Mouse (Mus musculus): ENCODE measurements around the gene Gtf2i. TPM values are rescaled to one million over a fixed set of nuclear protein-coding genes. Genes with fewer than 3 reads are reported as not detected.
A peak's percentile ranks its signal among the peaks of the same experiment; 100 is the strongest.

Gtf2i gene
- total RNA-seq, 1 experiment from 2014 or later, result 85.3 TPM

DNA sequence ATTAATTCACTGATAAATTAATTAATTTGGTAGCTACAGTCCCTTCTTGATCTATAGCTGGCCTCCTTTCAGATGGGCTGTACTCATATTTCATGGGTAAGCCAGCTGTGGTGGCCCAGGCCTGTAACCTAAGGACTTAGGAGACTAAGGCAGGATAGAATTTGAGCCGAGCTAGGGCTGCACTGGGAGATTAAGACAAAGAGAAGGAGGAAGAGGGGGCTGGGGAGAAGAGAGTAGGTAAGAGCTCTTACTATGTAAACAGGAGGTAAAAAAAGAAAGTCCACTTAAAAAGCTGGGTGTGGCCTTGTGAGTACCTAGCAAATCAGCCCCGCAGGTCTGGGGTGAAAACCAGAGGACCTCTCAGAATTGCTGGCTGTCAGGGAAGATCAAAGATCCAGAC lies 9.3 kb upstream of the Gtf2i start:
- no peak for ATAC-seq (replicated peaks; ENCODE audit: low read depth, poor library complexity, severe bottlenecking)

DNA sequence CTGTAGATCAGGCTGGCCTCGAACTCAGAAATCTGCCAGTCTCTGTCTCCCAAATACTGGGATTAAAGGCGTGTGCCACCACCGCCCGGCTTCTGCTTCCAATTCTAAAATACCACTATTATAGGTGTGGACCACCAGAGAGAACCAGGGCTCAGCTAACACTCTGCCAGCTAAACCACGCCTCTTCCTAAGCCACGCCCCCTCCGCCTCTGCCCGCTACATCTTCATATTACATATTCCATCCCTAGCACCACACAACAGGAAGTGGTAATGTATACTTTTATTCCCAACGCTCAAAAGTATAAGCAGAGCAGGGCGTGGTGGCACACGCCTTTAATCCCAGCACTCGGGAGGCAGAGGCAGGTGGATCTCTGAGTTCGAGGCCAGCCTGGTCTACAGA lies 8.8 kb upstream of the Gtf2i start:
- ATAC-seq (replicated peaks; ENCODE audit: low read depth, poor library complexity, severe bottlenecking), result peak; percentile 83

DNA sequence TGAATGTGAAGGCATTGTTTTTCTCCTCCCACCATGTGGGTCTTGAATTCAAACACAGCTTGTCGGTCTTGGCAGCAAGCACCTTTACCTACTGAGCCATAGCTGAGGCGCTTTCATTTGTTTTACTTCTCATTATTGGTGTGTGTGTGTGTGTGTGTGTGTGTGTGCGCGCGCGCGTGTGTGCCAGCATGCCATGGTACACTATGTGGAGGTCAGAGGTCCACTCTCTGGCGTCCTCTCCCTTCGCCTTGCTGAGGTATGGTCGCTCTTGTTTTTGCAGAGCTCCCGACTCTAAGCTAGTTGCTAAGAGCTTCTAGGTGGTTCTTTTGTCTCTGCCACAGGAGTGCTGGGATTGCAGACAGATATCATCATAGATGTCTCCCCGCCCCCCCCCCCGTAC lies 7.8 kb upstream of the Gtf2i start:
- no peak for ATAC-seq (replicated peaks; ENCODE audit: low read depth, poor library complexity, severe bottlenecking)

DNA sequence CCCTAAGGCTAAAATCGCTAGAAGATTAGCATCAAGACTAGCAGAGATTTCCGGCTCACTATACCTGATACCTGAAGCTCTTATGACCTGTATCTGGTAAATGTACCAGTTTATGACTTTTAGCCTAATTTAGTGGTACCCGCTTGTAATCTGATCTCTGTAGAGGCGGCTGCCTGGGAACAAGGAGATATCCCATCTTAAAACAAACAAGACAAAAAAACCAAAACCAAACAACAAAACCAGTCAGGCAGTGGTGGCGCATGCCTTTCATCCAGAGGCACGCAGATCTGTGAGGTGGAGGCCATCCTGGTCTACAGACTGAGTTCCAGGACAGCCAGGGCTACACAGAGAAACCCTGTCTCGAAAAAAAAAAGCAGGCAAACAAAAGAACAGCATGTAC lies 7.1 kb upstream of the Gtf2i start:
- ATAC-seq (replicated peaks; ENCODE audit: low read depth, poor library complexity, severe bottlenecking), result no peak

DNA sequence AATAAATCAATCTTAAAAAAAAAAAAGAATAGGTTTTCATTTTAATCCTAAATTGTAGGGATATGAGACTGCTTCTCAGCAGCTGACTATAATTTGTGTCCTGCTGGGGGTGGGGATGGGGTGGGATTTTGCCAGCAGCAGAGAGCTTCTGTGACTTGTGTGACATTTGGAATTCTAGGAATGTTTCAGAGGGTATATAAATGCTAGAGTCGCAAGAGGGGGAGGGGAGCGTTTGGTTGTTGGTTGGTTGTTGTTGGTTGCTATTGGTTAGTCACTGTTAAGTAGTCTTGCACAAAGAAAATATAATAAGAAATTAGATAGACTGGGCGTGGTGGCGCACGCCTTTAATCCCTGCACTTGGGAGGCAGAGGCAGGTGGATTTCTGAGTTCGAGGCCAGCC lies 4.3 kb upstream of the Gtf2i start:
- no peak for ATAC-seq (replicated peaks; ENCODE audit: low read depth, poor library complexity, severe bottlenecking)

DNA sequence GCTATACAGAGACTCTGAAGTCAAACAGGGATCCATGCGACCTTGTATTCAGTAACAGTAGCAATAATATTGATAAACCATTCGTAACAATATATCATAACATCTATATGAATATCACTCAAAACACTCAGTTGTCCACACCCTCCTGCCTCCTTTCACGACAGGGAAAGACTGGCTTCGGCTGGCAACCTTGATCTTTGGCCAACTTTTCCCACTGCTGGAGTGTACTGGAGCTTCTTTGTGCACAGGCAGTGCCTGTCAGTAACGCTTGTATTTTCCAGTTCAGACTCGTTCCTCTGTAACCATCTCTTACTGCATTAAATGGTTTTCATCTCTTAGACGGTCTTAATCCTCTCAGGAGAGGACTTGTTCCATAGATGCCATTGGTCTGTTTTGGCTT lies 2.2 kb upstream of the Gtf2i start:
- ATAC-seq (replicated peaks; ENCODE audit: low read depth, poor library complexity, severe bottlenecking), result no peak

DNA sequence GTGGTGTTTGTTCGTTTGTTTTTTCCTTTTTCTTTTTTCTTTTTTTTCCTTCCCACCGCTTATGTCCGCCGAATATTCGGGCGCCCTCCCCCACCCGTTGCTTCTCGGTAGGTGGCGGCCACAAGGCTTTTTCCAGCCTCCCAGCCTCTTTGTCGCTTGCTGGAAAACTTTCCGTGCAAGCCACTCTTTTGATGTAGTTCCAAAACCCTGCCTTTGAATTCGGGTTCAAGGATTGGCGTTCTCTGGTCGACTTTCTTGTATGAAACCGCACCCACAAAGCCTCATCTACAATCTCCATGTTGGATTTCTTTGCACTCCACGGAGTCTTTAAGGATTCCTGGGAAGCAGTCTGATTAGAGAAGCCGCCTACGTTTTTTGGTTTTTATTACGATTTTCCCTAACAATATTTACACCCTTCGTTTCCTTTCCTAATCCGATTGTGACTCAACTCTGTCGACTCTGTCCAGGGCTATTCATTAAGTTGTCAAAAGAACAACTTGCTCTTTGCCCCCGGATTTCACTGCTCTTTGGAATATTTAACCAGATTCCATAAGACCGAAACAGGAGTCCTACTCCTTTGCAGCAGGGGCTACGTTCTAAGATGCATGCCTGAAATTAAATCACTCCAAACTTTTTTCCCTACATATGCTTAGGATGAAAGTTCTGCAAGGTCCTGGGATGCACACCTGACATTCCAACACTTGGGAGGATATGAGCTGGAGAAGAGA lies 1.2 kb upstream of the Gtf2i start:
- ATAC-seq (replicated peaks; ENCODE audit: low read depth, poor library complexity, severe bottlenecking), result no peak

DNA sequence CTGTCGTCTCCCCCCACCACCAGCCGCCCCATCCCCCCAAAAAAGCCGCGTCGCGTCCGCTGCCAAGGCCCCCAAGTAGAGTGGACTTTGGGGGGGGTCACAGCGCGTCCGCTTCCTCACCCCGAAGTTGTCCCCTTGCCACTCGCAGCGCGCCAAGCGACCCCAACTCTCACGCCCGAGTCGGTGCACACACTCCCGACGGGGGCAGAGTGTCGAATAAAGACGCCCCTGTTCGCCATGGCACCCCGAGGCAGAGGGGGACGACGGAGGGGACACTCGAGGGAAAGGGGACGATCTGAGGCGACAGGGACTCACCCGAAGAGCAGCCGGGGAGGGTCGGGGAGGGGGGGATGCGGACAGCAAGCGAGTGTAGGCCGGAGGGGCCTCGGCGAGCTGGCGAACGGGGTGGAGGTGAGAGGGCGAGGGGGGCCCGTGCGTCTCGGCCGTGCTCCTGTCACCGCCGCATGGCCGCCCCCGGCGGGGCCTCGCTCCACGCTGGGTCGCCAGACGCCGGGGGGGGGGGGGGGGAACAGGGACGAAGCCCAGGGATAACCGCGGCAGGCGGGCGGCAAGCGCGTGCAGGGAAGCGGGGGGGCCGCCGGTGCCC lies 389 bp downstream of the Gtf2i start:
- ATAC-seq (replicated peaks; ENCODE audit: low read depth, poor library complexity, severe bottlenecking), result no peak; the same call in 1 of the 2 replicates

DNA sequence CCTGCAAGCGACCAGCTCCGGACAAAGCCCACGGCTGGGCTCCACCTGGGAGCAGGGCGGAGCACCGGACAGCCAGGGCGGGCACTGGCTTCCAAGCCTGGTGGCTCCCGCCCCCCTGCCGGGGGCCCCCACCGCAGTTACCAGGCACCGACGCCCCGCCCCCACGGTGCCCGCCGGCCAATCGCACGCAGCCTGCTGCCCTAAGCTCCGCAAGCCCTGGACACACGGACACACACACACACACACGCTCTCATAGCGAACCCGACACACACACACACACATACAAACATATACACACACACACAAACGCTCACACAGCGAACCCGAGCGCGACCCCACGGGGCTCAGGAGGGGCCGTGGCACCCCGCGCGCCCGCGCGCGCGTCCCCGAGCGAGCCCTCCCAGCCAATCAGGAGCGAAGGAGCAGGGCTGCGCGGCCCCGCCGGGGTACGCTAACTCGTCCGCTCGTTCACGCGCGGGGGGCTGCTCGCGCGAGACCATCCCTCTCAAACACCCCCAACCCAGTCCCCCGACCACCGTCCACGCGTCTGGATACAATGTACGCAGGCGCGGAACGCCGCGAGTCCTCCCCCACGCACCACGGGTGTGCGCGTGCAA lies 1.0 kb downstream of the Gtf2i start:
- peak; percentile 57 for ATAC-seq (replicated peaks; ENCODE audit: low read depth, poor library complexity, severe bottlenecking)

DNA sequence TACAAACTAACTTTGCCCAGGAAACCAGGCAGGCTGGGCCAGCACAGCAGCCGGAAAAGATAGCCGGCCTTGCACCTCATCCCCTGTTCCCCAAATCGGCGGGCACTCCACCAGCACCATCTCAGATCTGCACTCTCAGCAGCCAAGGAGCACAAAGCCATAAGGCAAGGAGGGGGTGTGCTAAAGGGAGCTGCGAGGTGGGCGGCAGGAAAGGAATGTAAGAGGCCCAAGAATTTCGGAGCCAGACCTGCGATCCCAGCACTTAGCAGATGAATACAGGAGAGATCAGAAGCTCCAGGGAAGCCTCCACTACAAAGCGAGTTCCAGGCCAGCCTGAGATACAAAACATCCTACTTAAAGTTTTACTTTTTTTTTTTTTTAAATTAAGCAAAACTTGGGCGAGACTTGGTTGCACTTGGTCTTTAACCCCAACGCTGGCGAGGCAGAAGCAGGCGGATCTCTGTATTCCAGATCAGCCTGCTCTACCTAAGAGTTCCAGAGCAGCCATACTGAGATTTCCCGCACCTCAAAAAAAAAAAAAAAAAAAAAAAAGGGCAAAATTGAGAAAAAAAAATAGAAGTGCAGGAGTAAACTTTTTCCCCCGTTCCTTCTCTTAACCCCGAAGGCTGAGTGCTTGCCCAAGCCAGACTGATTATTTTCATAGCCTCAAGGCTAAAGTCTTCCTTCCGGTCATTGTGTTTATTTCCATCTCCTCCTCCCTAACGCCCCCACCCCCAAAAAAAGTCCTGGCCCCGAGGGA lies 1.7 kb downstream of the Gtf2i start:
- ATAC-seq (replicated peaks; ENCODE audit: low read depth, poor library complexity, severe bottlenecking), result peak; percentile 29

DNA sequence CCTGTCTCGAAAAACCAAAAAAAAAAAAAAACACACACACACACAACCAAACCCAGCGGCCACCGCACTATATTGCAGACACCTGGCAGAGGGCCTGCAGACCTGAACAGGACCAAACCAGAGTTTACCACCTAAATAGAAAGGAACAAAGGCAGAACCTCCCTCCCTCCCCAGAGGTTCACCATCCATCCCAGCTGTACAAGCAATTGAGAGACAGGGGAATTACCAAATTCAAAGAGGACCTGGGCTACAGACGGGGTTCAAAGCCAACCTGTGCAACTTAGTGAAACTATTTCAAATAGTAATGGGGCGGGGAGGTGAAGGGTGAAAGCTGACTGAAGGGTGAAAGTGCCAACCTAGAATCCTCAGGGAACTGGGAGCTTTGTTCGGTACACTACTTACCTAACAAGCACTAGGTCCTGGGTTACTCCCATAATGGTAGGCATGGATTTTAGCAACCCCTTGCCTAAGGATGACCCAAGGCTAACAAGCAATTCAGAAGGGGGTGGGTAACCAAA lies 2.6 kb downstream of the Gtf2i start:
- no peak for ATAC-seq (replicated peaks; ENCODE audit: low read depth, poor library complexity, severe bottlenecking)

DNA sequence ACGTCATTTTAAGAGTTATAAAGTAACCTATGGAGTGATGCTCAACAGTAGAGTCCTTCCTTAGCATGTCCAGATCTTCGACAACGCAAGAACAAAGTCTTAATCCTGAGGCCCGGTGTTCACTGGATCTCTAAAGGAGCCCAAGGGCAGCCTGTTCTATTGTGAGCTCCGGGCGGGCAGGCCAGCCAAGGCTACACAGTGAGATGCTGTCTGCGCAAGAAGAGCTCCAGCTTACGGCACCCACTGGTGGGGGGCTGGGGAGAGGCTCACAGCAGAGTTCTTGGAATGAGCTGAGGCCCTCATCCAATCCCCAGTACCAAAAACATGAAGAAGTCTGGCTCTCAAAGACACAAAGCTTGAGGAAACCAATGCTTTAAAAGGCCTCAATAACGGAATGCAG lies 4.4 kb downstream of the Gtf2i start:
- ATAC-seq (replicated peaks; ENCODE audit: low read depth, poor library complexity, severe bottlenecking), result no peak

DNA sequence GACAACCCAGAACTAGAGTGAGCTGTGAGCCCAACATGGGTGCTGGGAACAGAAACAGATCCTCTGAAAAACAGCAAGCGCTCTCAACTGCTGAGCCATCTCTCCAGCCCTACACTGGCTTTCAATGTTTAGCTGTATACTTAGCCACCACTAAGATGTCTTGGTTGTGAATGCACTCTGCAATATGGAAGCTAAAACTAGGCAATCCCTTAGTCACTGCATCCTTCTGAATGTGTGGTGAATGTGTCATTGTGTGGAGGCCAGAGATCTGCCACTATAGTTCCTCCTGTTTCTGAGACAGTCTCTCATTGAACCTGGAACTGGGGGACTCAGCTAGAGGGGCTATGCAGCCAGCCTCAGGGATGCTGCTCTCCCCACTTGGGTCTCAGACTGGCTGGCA lies 5.2 kb downstream of the Gtf2i start:
- no peak for ATAC-seq (replicated peaks; ENCODE audit: low read depth, poor library complexity, severe bottlenecking)

DNA sequence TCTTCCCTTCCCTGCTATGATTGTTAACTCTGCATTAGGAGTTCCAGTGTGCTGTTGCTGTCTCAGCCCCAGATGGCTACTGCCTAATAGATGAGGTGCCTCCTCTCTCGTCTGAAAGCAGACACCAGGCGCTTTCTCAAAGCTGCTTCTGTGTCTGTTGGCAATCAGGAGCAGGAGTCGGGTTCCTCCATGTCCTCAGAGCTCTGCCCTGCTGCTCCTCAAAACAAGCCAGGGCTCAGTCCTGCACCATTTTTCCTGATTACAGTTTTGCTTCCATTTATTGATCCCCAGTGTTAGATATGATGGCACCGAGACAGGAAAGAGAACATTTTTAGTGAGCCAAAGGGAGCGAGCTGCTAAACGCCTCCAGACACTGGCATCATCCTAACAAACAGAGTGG lies 9.9 kb downstream of the Gtf2i start:
- no peak for ATAC-seq (replicated peaks; ENCODE audit: low read depth, poor library complexity, severe bottlenecking)

DNA sequence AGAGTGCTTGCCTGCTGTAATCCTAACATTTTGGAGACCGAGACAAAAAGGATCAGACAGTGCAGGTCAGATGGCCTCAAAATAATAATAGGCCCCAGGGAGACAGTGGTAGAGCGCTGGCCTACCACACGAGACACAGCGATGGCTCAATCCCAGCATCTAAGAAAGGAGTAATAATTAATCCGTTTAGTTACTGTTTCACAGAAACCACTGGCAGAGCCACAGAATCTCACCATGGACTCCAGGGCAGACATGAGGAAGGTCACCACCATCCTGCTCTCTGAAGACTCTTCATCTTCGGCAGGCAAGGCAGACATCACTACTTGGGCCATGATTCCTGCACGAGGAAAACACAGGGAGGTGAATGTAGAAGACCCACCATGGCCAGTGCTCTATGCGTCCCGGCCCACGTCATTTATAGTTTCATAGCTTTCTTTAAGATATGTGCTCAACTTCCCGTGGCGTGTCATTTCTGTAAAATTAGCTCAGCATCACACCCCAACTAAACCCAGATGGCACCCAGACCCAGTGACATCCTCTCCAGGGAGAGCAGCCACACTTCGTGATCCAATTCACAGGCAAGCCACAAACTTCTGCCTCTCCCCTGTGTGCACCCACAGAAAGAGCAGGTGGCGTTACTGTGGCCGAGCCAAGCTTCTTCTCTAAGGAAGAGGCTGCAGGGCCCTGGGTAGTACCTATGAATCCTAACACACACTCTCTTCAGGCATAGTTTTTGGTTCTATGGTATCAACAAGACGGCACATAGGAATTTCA lies 19.1 kb downstream of the Gtf2i start:
- ATAC-seq (replicated peaks; ENCODE audit: low read depth, poor library complexity, severe bottlenecking), result no peak

DNA sequence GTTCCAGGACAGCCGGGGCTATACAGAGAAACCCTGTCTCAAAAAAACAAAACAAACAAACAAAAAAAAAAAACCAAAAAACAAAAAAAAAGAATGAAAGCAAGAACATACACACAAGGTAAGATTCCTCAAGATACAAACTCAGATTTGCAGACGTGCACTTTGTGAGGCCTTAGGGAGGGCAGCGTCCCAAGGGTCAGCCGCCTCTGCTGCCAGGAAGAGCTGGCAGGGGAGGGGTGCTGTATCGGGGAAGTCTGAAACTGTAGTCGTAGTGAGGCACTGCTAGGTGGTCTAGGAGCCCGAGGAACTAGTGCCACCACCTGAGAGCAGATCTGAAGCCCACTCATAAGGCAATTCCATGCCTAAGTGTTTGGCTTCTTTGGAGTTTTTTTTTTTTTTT lies 20.0 kb downstream of the Gtf2i start:
- ATAC-seq (replicated peaks; ENCODE audit: low read depth, poor library complexity, severe bottlenecking), result no peak

DNA sequence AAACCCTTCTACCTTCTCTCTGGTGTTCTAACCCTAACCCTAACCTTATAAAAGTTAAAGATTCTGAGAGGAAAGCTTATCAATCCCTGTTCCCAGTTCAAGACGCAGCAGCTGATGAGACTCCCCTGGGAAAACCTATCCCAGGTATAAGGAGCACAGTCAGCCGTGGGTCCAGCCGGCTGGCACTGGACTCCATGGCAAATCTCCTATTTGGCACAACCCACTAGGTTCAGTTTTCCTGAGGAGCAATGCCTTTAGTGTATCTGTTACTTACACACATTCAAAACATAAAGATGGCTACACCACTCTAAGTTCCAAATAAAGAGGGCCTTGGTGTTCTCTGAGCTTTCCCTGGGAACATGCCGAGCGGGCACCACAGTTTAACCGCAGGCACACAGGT lies 23.5 kb downstream of the Gtf2i start:
- ATAC-seq (replicated peaks; ENCODE audit: low read depth, poor library complexity, severe bottlenecking), result no peak

DNA sequence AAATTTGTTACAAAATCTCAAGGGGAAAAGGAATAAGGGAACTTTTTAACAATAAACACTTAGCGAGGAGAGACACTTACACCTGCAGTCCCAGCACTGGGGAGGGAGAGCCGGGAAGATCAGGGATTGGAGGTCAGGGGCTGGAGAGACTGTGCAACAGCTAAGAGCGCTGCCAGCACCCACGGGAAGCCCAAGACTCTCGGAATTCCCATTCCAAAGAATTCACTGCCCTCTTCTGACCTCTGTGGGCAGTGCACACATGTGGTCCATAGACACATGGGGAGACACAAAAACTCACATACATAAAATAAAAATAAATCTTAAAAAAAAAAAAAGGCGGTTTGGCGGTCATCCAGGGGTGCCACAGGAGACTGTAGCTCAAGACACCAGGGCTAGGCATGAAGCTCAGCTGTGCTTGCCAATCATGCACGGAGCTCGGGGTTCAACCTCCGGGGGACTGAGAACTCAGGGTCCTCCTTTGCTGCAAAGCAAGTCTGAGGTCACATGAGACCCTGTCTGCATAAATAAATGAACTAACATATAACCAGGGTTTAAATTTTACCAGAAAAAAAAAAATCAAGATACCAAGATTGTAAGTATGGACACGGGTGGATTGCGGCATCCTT lies 24.5 kb downstream of the Gtf2i start:
- ATAC-seq (replicated peaks; ENCODE audit: low read depth, poor library complexity, severe bottlenecking), result no peak

DNA sequence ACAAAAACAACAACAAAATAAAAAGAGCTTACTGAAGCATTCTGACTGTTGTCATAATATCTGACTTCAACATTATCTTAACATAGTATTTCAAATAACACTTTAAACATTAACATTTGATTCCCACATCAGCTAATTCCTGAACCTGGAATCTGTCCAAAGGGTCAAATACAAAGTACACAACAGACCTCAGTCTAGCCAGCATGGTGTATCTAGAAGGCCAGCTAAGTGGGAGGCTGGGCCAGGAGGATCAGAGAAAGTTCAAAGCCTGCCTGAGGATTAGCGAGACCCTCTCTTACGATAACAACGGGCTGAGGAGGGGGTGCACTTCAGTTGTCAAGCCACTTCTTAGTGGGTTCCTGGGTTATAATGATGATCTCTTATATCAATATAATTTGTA lies 26.5 kb downstream of the Gtf2i start:
- ATAC-seq (replicated peaks; ENCODE audit: low read depth, poor library complexity, severe bottlenecking), result no peak

DNA sequence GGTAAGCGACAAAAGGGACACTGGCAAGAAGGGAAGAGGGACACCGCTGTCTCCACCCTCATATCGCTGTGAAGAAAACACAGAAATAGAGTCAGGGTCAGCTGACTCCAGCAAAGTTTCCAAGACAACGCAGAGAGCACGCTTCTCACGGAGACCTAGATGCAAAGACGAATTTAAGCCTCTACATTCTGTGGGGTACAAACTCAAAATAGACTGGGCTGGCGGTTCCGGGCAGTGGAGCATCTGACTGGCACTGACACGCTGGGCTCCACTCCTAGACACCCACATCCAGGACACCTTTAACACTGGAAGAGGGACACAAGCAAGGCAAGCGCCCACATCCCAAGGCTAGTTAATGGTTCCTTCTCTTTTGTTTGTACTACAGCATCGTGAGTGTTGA lies 29.6 kb downstream of the Gtf2i start:
- ATAC-seq (replicated peaks; ENCODE audit: low read depth, poor library complexity, severe bottlenecking), result no peak
